Mouse (Mus musculus): ENCODE measurements around the gene Cited4. TPM values are rescaled to one million over a fixed set of nuclear protein-coding genes. Genes with fewer than 3 reads are reported as not detected.
A peak's percentile ranks its signal among the peaks of the same experiment; 100 is the strongest.

Cited4 gene
- polyA plus RNA-seq, 2 experiments from 2014 or later, result 0.62 TPM; not detected in 1

DNA sequence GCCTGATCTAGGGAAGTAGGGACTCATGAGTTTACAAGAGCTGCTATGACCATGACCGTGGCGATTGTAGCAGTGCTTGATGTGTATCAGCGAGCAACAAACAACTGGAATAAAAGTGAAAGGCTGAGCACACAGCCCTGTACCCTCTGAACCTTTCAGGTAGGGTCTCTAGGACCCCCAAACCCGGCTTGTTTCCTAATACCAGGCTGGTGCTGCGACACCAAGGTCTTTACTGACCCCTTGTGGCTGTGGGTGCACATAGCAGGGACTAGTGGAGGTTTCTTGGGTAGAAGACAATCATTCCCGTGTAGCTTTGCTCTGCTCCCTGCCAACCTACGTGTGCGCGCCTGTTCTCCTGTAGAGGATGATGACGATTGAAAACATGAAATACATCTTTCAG, 15.8 kb downstream of the Cited4 start:
- ATAC-seq, result peak; percentile 49

- ATAC-seq, result no peak
These were observed 17.1 kb downstream of the Cited4 start for GRCm38 (mm10) chr4:120683278-120683997.

GRCm38 (mm10) chr4:120687282-120687681, 20.9 kb downstream of the Cited4 start:
- no peak for ATAC-seq

- ATAC-seq, result no peak
These were observed 22.9 kb downstream of the Cited4 start for GRCm38 (mm10) chr4:120689317-120689716.

DNA sequence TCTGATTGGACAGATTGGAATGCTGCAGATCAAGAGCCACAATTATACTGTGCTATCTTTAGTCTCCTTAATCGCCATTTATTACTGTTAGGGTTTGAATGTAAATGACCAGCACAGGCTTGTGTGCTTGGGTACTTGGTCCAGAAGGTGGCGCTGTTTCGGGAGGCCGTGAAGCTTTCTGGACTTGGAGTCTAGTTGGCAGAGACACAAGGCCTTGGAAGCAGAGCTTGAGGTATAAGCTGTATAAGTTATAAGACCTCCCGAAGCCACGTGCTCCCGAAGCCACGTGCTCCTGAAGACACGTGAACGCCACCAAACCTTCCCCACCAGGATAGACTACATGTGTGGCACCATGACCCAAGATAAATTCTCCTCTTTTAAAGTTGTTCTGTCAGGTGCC, 26.3 kb downstream of the Cited4 start:
- ATAC-seq, result no peak

GRCm38 (mm10) chr4:120697353-120697752, 31.0 kb downstream of the Cited4 start:
- ATAC-seq, result no peak

DNA sequence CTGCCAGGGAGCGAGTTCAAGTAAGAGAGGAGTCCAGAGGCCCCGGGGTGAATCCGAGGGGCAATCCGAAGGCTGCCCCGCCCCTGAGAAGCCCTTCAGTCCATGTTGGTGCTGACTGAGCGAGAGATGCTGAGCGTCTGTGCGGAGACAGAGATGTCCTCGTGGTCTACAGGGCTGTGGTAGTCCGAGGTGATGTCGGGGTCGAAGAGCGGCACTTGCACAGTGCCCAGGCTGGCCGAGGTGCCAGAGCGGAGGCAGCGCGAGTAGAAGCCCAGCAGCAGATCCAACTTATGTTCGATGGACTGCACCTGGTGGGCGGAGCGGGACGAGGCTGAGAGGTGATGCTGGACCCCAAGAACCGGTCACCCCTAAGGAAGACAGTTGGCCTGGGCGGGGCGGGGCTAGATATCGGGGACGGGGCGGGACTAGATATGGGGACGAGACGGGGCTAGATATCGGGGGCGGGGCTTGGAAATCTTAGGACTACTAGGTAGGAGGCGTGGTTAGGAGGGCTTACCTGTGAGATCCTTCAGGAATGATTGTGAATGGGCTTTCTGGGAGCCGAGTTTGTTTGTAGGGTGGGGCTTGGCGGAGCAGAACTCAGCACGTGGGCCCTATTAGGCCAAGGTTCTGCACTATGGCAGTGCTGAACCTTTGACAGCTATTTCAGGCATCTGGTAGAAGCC, 31.6 kb downstream of the Cited4 start:
- no peak for ATAC-seq

GRCm38 (mm10) chr4:120701180-120701579, 34.8 kb downstream of the Cited4 start:
- ATAC-seq, result no peak

DNA sequence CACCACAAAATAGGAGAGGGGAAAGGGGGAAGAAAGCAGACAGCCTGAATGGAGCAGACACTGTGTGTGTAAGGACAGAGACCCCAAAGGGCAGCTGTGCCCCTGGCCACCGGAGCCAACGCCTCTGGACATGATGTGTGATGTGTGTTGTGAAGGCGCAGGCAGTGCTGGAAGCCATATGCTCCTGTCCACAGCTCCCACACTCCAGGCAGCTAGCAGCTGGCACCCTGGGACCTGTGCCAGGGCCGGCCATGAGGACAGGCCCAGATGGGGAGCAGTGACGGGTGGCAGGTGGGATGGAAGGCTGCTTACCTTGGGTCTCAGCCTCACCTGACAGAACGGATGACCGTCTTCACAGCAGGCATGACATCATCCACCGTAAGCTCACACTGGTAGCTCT, 35.7 kb downstream of the Cited4 start:
- ATAC-seq, result no peak

DNA sequence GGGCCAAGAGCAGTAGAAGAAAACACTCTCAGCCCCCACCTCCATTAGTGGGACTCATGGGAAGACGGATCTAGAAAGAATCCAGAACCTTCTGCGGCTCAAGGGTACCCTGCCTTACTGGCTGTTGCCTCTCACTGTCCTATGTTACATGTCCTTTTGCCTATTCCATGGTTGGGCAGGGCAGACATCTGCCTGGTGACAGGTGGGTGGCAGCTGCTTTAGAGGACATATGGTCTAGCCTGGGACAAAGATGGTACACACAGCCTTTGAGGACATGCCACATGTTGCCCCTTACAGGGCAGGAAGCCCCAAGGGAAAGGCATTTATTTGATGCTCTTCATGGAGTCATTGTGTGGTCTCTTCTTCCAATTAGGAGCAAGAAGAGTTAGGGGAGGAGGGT, 36.1 kb downstream of the Cited4 start:
- ATAC-seq, result no peak

GRCm38 (mm10) chr4:120712236-120712635, 45.9 kb downstream of the Cited4 start:
- ATAC-seq, result no peak

DNA sequence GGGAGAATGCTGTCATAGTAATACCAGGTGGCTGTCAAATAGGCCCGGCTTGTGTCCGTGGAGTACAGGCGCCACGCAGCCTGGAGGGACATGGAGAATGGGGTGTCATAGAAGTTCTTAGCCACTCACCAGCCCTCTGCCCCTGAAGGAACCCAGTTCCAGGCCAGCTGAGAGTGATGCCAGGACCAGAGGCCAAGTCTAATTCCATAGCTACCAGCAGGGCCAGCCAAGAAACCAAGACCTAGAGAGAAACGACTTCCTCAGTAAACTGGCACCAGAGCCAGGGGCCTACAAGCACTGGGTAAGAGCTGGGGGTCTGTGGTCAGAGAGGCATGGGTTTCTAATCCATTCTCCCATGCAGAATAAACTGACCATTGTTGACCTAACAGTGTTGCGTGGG, 46.6 kb downstream of the Cited4 start:
- no peak for ATAC-seq

GRCm38 (mm10) chr4:120713856-120714497, 47.6 kb downstream of the Cited4 start:
- ATAC-seq, result no peak

- ATAC-seq, result peak; percentile 67
These were observed 49.8 kb downstream of the Cited4 start for GRCm38 (mm10) chr4:120716141-120716571.

DNA sequence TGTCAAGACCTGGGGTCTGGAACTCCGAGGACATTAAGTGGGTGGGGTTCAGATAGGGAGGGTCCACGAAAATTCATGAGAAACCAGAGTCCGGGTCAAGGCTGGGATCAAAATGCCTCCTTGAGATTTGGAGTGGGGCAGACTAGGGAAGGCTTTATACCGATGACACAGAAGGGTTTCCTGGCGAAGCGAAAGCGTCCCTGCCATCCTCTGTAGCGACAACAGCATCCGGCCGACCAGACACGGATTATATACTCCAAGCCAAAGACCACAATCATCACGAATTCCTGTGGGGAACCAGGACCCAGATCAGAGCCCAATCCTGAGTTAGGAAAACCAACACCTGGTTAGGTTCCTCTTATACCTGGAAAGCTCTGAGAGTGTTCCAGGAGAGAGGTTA, 50.4 kb downstream of the Cited4 start:
- peak; percentile 70 for ATAC-seq

Other genes with a start within 250 kb of the Cited4 start
- gene Slfnl1, start 134.3 kb upstream of the Cited4 start, polyA plus RNA-seq (2017; shearing (Covaris generic)), result not detected
- gene Ctps, start 96.3 kb upstream of the Cited4 start, polyA plus RNA-seq (2017; shearing (Covaris generic)), result 10 to 100 TPM; 19.0 to 26.5 TPM
- gene Gm8439, start 77.8 kb upstream of the Cited4 start, polyA plus RNA-seq (2017; shearing (Covaris generic)), result not detected
- not detected for gene Kcnq4, start 82.0 kb downstream of the Cited4 start, polyA plus RNA-seq (2017; shearing (Covaris generic))
- gene Nfyc, start 165.0 kb downstream of the Cited4 start, polyA plus RNA-seq (2017; shearing (Covaris generic)), result 10 to 100 TPM; 55.0 to 70.3 TPM
- gene Rims3, start 188.2 kb downstream of the Cited4 start, polyA plus RNA-seq (2017; shearing (Covaris generic)), result under 1 TPM; 0.68 to 0.99 TPM